Comparison of ENCODE assay signal across 8 mouse cellular contexts in the genomic region with DNA sequence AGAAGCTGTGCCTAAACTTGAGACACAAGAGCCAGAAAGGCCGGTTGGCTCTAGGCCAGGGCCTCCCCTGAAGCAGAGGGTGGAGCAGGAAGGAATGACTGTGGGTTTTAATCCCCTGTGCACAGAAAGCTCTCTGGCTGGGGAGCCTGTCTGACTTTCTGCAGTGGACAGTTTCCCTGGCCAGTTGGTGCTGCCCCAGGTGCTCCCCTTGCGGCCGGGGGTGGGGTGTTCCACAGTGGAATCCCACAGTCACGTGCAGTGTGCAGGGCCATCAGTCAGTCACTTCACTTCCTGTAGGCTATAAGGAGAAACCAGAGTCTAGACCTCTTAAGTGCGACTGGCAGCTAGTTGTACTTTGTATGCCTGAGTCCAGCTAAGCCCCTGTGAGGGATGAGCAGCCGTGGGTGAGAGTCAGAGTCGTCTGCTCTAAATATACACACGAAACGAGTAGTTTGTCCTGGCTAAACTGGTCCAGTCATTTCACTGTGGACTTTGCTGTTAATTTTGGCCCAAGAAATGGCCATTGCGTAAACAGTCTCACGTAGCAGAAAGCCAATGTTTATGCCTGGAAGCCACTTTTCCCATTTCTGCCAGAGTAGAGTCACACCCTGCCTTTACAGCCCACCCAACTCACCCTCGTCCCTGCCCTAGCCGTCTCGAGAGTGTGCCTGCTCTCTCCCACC. TPM values are rescaled to one million over a fixed set of nuclear protein-coding genes. Genes with fewer than 3 reads are reported as not detected.
A peak's percentile ranks its signal among the peaks of the same experiment; 100 is the strongest.
DNase-seq lines count a peak whose midpoint lies in the region; ATAC-seq and TF ChIP-seq lines count a peak whose summit lies in the region.
"Had no signal": no experiment of that assay in that cellular context is flagged by ENCODE, and none has a peak within 500 bp of the region (broad histone marks: within the 10 kb centered on the region; RNA-seq: fewer than 3 reads in every experiment).

No protein-coding gene starts in this region.

- peaks cover 3% of the 10 kb centered on the region; the same call in 1 of the 2 replicates for H3K4me1 ChIP-seq in liver, embryonic 11.5 days (replicated peaks; ENCODE audit: control insufficient read depth, insufficient read depth, low read length)
- peaks cover 20% of the 10 kb centered on the region for H3K4me1 ChIP-seq in embryonic facial prominence, embryonic 15.5 days
- peaks cover 9% of the 10 kb centered on the region for H3K4me1 ChIP-seq in lung, embryonic 14.5 days (ENCODE audit: insufficient read depth)
- H3K4me1 ChIP-seq in forebrain, embryonic 16.5 days (replicated peaks; ENCODE audit: control insufficient read depth, insufficient read depth, low read length), result 0 out of 2 replicates have a peak, but pooled peaks cover 3% of the 10 kb centered on the region

- WGBS in liver, embryonic 11.5 days, result 58% methylated on average over 14 of the region's 14 CpGs
- WGBS in embryonic facial prominence, embryonic 15.5 days, result 38% methylated on average over 14 of the region's 14 CpGs
- 20% methylated on average over 14 of the region's 14 CpGs for WGBS in lung, embryonic 14.5 days
- WGBS in forebrain, embryonic 16.5 days, result 65% methylated on average over 14 of the region's 14 CpGs

- H3K4me3 ChIP-seq in liver, embryonic 11.5 days (ENCODE audit: low read depth, low read length), result no peak overlapping the region
- no peak overlapping the region for H3K4me3 ChIP-seq in embryonic facial prominence, embryonic 15.5 days (replicated peaks)
- H3K4me3 ChIP-seq in lung, embryonic 14.5 days (ENCODE audit: low read depth, low read length), result no peak overlapping the region
- no peak overlapping the region for H3K4me3 ChIP-seq in forebrain, embryonic 16.5 days (replicated peaks; ENCODE audit: low read length)
- H3K4me3 ChIP-seq: erythroblast, embryonic 14.5 days had no signal

- ATAC-seq in liver, embryonic 11.5 days (replicated peaks; ENCODE audit: low FRiP score), result no peak
- peak; percentile 56 for ATAC-seq in embryonic facial prominence, embryonic 15.5 days (ENCODE audit: insufficient number of reproducible peaks, low FRiP score, low TSS enrichment, low read depth)
- ATAC-seq in lung, embryonic 14.5 days (ENCODE audit: insufficient read depth), result peak; percentile 76
- no peak for ATAC-seq in forebrain, embryonic 16.5 days

- H3K27ac ChIP-seq in liver, embryonic 11.5 days (ENCODE audit: low read depth, low read length), result no peak overlapping the region
- peak overlapping the region; percentile 51; the same call in 1 of the 2 replicates for H3K27ac ChIP-seq in embryonic facial prominence, embryonic 15.5 days (replicated peaks)
- H3K27ac ChIP-seq in lung, embryonic 14.5 days (ENCODE audit: low read depth), result no peak overlapping the region
- H3K27ac ChIP-seq in forebrain, embryonic 16.5 days (ENCODE audit: low read length), result no peak overlapping the region

- H3K4me2 ChIP-seq in liver, embryonic 11.5 days, result no peak overlapping the region
- H3K4me2 ChIP-seq in embryonic facial prominence, embryonic 15.5 days (replicated peaks), result no peak overlapping the region
- H3K4me2 ChIP-seq in lung, embryonic 14.5 days, result 0 out of 2 replicates have a peak overlapping the region, but pooled peaks have one; percentile 10
- no peak overlapping the region for H3K4me2 ChIP-seq in forebrain, embryonic 16.5 days (ENCODE audit: low read length)

- no peaks in the 10 kb centered on the region for H3K27me3 ChIP-seq in liver, embryonic 11.5 days (replicated peaks; ENCODE audit: control insufficient read depth, insufficient read depth, low read length)
- no peaks in the 10 kb centered on the region for H3K27me3 ChIP-seq in embryonic facial prominence, embryonic 15.5 days
- H3K27me3 ChIP-seq in lung, embryonic 14.5 days (ENCODE audit: insufficient read depth, low read length), result no peaks in the 10 kb centered on the region
- no peaks in the 10 kb centered on the region for H3K27me3 ChIP-seq in forebrain, embryonic 16.5 days (replicated peaks; ENCODE audit: control insufficient read depth, insufficient read depth, low read length)

- no peaks in the 10 kb centered on the region for H3K9me3 ChIP-seq in liver, embryonic 11.5 days (ENCODE audit: control insufficient read depth, low read length)
- H3K9me3 ChIP-seq in embryonic facial prominence, embryonic 15.5 days (replicated peaks), result no peaks in the 10 kb centered on the region
- no peaks in the 10 kb centered on the region for H3K9me3 ChIP-seq in lung, embryonic 14.5 days (ENCODE audit: low read depth, low read length)
- no peaks in the 10 kb centered on the region for H3K9me3 ChIP-seq in forebrain, embryonic 16.5 days (ENCODE audit: control insufficient read depth, low read length)

- no peaks in the 10 kb centered on the region for H3K36me3 ChIP-seq in liver, embryonic 11.5 days (ENCODE audit: control insufficient read depth, insufficient read depth, low read length)
- H3K36me3 ChIP-seq in embryonic facial prominence, embryonic 15.5 days, result no peaks in the 10 kb centered on the region
- no peaks in the 10 kb centered on the region for H3K36me3 ChIP-seq in lung, embryonic 14.5 days (ENCODE audit: insufficient read depth)
- H3K36me3 ChIP-seq in forebrain, embryonic 16.5 days (ENCODE audit: control insufficient read depth, insufficient read depth), result no peaks in the 10 kb centered on the region

- DNase-seq in liver (peak; percentile 7), R1 (ENCODE audit: low read depth, low spot score) (peak; percentile 55)
- DNase-seq in liver, embryonic 11.5 days (ENCODE audit: low spot score), result no peak
- DNase-seq in heart, postnatal 25 days (ENCODE audit: low spot score), result peak; percentile 47
- peak; percentile 63 for DNase-seq in lung, embryonic 14.5 days

- TF ChIP-seq CTCF in lung, embryonic 14.5 days (IDR thresholded peaks at IDR 0.05; ENCODE audit: low read depth), result 0 out of 2 replicates have a peak, but pooled peaks have one; percentile 22

- intact Hi-C loops in heart, postnatal 25 days (cut with DNase I), result no loop called here

- no peak overlapping the region for H3K9ac ChIP-seq in liver, embryonic 11.5 days (ENCODE audit: low read depth, low read length)
- no peak overlapping the region for H3K9ac ChIP-seq in embryonic facial prominence, embryonic 15.5 days
- no peak overlapping the region for H3K9ac ChIP-seq in lung, embryonic 14.5 days
- H3K9ac ChIP-seq in forebrain, embryonic 16.5 days (replicated peaks; ENCODE audit: low read depth, low read length), result no peak overlapping the region

RNA-seq across cellular contexts. Expression of a gene that starts 38.8 kb away (rescaled TPM):
- 0.21 TPM in 1 of 2 replicates, not detected in the other for polyA plus RNA-seq in liver, embryonic 11.5 days (2014; fragmentation: Nextera tagmentation; extraction: Ambion mirVana)
- 4.2 and 4.5 TPM in 2 replicates for polyA plus RNA-seq in embryonic facial prominence, embryonic 15.5 days (2015; fragmentation: Nextera tagmentation; extraction: Ambion mirVana)
- not detected for total RNA-seq in heart, postnatal 25 days (2021)
- polyA plus RNA-seq in lung, embryonic 14.5 days (2014; fragmentation: Nextera tagmentation; extraction: Ambion mirVana), result not detected in 2 replicates
- 0.08 and 0.53 TPM in 2 replicates for polyA plus RNA-seq in forebrain, embryonic 16.5 days (2015; fragmentation: Nextera tagmentation; extraction: Ambion mirVana)

Comparison
In these comparisons a context has a peak if more than half of its experiments do, and no peak if none do; other contexts are left out.
1. ATAC-seq: peak in embryonic facial prominence, embryonic 15.5 days (single experiment) and lung, embryonic 14.5 days (single experiment); none in liver, embryonic 11.5 days (single experiment) and forebrain, embryonic 16.5 days (single experiment).